8 mouse cellular contexts compared by ENCODE assay signal in genomic region chr13:51756563-51756962, GRCm38 (mm10). TPM values are rescaled to one million over a fixed set of nuclear protein-coding genes. Genes with fewer than 3 reads are reported as not detected.
A peak's percentile ranks its signal among the peaks of the same experiment; 100 is the strongest.
DNase-seq lines count a peak whose midpoint lies in the region; ATAC-seq and TF ChIP-seq lines count a peak whose summit lies in the region.

No protein-coding gene starts in this region.

- H3K27ac ChIP-seq in forebrain, postnatal 0 days (ENCODE audit: low read depth, low read length), result peak overlapping the region; percentile 16; the same call in 1 of the 2 replicates
- no peak overlapping the region for H3K27ac ChIP-seq in forebrain, embryonic 12.5 days
- H3K27ac ChIP-seq in heart, embryonic 13.5 days (replicated peaks), result peak overlapping the region; percentile 61
- no peak overlapping the region for H3K27ac ChIP-seq in neural tube, embryonic 15.5 days (replicated peaks)

- H3K9ac ChIP-seq in forebrain, postnatal 0 days, result no peak overlapping the region
- no peak overlapping the region for H3K9ac ChIP-seq in forebrain, embryonic 12.5 days
- no peak overlapping the region for H3K9ac ChIP-seq in heart, embryonic 13.5 days
- H3K9ac ChIP-seq in neural tube, embryonic 15.5 days (replicated peaks), result no peak overlapping the region

- no peaks in the 10 kb centered on the region for H3K9me3 ChIP-seq in forebrain, postnatal 0 days (ENCODE audit: low read length)
- H3K9me3 ChIP-seq in forebrain, embryonic 12.5 days, result no peaks in the 10 kb centered on the region
- H3K9me3 ChIP-seq in heart, embryonic 13.5 days, result no peaks in the 10 kb centered on the region
- H3K9me3 ChIP-seq in neural tube, embryonic 15.5 days (replicated peaks), result no peaks in the 10 kb centered on the region

- DNase-seq in forebrain, postnatal 0 days, result no peak
- DNase-seq in CD4-positive, CD25-positive, alpha-beta regulatory T cell, adult 2 months (ENCODE audit: low read depth, low spot score), result peak; percentile 68
- no peak for DNase-seq in adrenal gland, adult 18-20 months (ENCODE audit: low spot score in 2 of 2)
- DNase-seq in layer of hippocampus, postnatal 14 days (ENCODE audit: low spot score in 2 of 2), result no peak

- ATAC-seq in forebrain, postnatal 0 days, result no peak
- no peak for ATAC-seq in forebrain, embryonic 12.5 days (ENCODE audit: low FRiP score)
- ATAC-seq in heart, embryonic 13.5 days (ENCODE audit: extremely low read depth, insufficient number of reproducible peaks, low FRiP score, low TSS enrichment), result no peak
- ATAC-seq in megakaryocyte, adult 5-6 weeks (ENCODE audit: poor library complexity, severe bottlenecking), result peak; percentile 96
- ATAC-seq in neural tube, embryonic 15.5 days (ENCODE audit: low FRiP score), result no peak

- H3K4me3 ChIP-seq in forebrain, postnatal 0 days (ENCODE audit: low read depth, low read length), result no peak overlapping the region
- H3K4me3 ChIP-seq in forebrain, embryonic 12.5 days (replicated peaks), result no peak overlapping the region
- no peak overlapping the region for H3K4me3 ChIP-seq in heart, embryonic 13.5 days
- no peak overlapping the region for H3K4me3 ChIP-seq in neural tube, embryonic 15.5 days (replicated peaks)

- H3K36me3 ChIP-seq in forebrain, postnatal 0 days (ENCODE audit: insufficient read depth), result no peaks in the 10 kb centered on the region
- no peaks in the 10 kb centered on the region for H3K36me3 ChIP-seq in forebrain, embryonic 12.5 days (replicated peaks)
- H3K36me3 ChIP-seq in heart, embryonic 13.5 days, result no peaks in the 10 kb centered on the region
- H3K36me3 ChIP-seq in neural tube, embryonic 15.5 days, result no peaks in the 10 kb centered on the region

- no peak overlapping the region for H3K4me2 ChIP-seq in forebrain, postnatal 0 days (ENCODE audit: low read depth)
- H3K4me2 ChIP-seq in forebrain, embryonic 12.5 days, result no peak overlapping the region
- H3K4me2 ChIP-seq in heart, embryonic 13.5 days, result no peak overlapping the region
- H3K4me2 ChIP-seq in neural tube, embryonic 15.5 days, result no peak overlapping the region

- H3K4me1 ChIP-seq in forebrain, postnatal 0 days (ENCODE audit: insufficient read depth), result peaks cover 22% of the 10 kb centered on the region
- H3K4me1 ChIP-seq in forebrain, embryonic 12.5 days, result peaks cover 57% of the 10 kb centered on the region
- H3K4me1 ChIP-seq in heart, embryonic 13.5 days, result peaks cover 85% of the 10 kb centered on the region
- H3K4me1 ChIP-seq in neural tube, embryonic 15.5 days, result peaks cover 33% of the 10 kb centered on the region

- WGBS in forebrain, postnatal 0 days, result 77% methylated on average over 3 of the region's 3 CpGs
- WGBS in forebrain, embryonic 12.5 days, result 80% methylated on average over 3 of the region's 3 CpGs
- WGBS in heart, embryonic 13.5 days, result 37% methylated on average over 3 of the region's 3 CpGs
- WGBS in neural tube, embryonic 15.5 days, result 79% methylated on average over 3 of the region's 3 CpGs

- H3K27me3 ChIP-seq in forebrain, postnatal 0 days (ENCODE audit: insufficient read depth, low read length), result no peaks in the 10 kb centered on the region
- H3K27me3 ChIP-seq in forebrain, embryonic 12.5 days, result 0 out of 2 replicates have a peak, but pooled peaks cover 2% of the 10 kb centered on the region
- H3K27me3 ChIP-seq in heart, embryonic 13.5 days (replicated peaks), result no peaks in the 10 kb centered on the region
- no peaks in the 10 kb centered on the region for H3K27me3 ChIP-seq in neural tube, embryonic 15.5 days (replicated peaks)

- TF ChIP-seq CTCF in forebrain, postnatal 0 days (IDR thresholded peaks at IDR 0.05; ENCODE audit: low read depth), result no peak

RNA-seq across cellular contexts. Expression of gene Sema4d, which starts 37.0 kb away (rescaled TPM):
- 10.2 and 16.5 TPM in 2 replicates for total RNA-seq in forebrain, postnatal 0 days (2014; rRNA removed)
- polyA plus RNA-seq in forebrain, postnatal 0 days (2015; fragmentation: Nextera tagmentation; extraction: Ambion mirVana), result 9.8 and 14.2 TPM in 2 replicates
- 8.2 and 11.4 TPM in 2 replicates for polyA plus RNA-seq in forebrain, embryonic 12.5 days (2016; fragmentation: Nextera tagmentation; extraction: Ambion mirVana)
- polyA plus RNA-seq in heart, embryonic 13.5 days (2015; fragmentation: Nextera tagmentation; extraction: Ambion mirVana), result 13.0 and 13.9 TPM in 2 replicates
- total RNA-seq in megakaryocyte, adult 5-6 weeks (2015), result 99.8 and 110 TPM in 2 replicates
- total RNA-seq in megakaryocyte, adult 5-6 weeks (2017), result 54.1 and 66.6 TPM in 2 replicates
- 10 to 100 TPM in 1 of 2 experiments, 1 to 10 TPM in 1; 8.0 to 13.5 TPM for total RNA-seq in adrenal gland, adult 18-20 months (2021)
- total RNA-seq in layer of hippocampus, postnatal 14 days (2021), result 100 to 1,000 TPM; 154 to 165 TPM
- 15.2 and 17.9 TPM in 2 replicates for polyA plus RNA-seq in neural tube, embryonic 15.5 days (2015; fragmentation: Nextera tagmentation; extraction: Ambion mirVana)

Comparison
In these comparisons a context has a peak if more than half of its experiments do, and no peak if none do; other contexts are left out.
1. H3K27ac ChIP-seq: peak in forebrain, postnatal 0 days (single experiment) and heart, embryonic 13.5 days (single experiment); none in forebrain, embryonic 12.5 days (single experiment) and neural tube, embryonic 15.5 days (single experiment).